Mouse (Mus musculus): ENCODE data around the gene Hhex. TPM values are rescaled to one million over a fixed set of nuclear protein-coding genes. Genes with fewer than 3 reads are reported as not detected.

The Hhex gene
- polyA plus RNA-seq, 1 experiment from 2014 or later, result 15.9 TPM

GRCm38 (mm10) chr19:37432868-37433570 lies 1.6 kb upstream of the Hhex start:
- no peak for ATAC-seq (ENCODE audit: insufficient read depth, low FRiP score)
- H3K27ac ChIP-seq (ENCODE audit: low read length), result no peak overlapping the region

GRCm38 (mm10) chr19:37433895-37434262 lies 731 bp upstream of the Hhex start:
- 2% methylated on average over 14 of the region's 14 CpGs for WGBS
- peak overlapping the region; percentile 66 for H3K4me3 ChIP-seq (replicated peaks; ENCODE audit: low read length)
- peak overlapping the region; percentile 85 for H3K4me2 ChIP-seq (ENCODE audit: low read depth, low read length)
- peaks cover 12% of the 10 kb centered on the region for H3K4me1 ChIP-seq (ENCODE audit: control insufficient read depth, insufficient read depth, low read length)
- H3K9me3 ChIP-seq (replicated peaks; ENCODE audit: control insufficient read depth, low read length), result 0 out of 2 replicates have a peak, but pooled peaks cover 3% of the 10 kb centered on the region
- peaks cover 62% of the 10 kb centered on the region for H3K27me3 ChIP-seq (ENCODE audit: control insufficient read depth, insufficient read depth, low read length)
- peak overlapping the region; percentile 82 for H3K9ac ChIP-seq (ENCODE audit: low read length)
- H3K36me3 ChIP-seq (ENCODE audit: control insufficient read depth, insufficient read depth, low read length), result no peaks in the 10 kb centered on the region
- peak; percentile 14; the same call in 1 of the 2 replicates for ATAC-seq (ENCODE audit: insufficient read depth, low FRiP score)
- no peak overlapping the region for H3K27ac ChIP-seq (ENCODE audit: low read length)

More at GRCm38 (mm10) chr19:37432868-37433570, 1.6 kb upstream of the Hhex start:
- 19% methylated on average over 16 of the region's 16 CpGs for WGBS
- H3K4me3 ChIP-seq (replicated peaks; ENCODE audit: low read length), result no peak overlapping the region
- H3K9ac ChIP-seq (ENCODE audit: low read length), result no peak overlapping the region
- 0 out of 2 replicates have a peak, but pooled peaks cover 3% of the 10 kb centered on the region for H3K9me3 ChIP-seq (replicated peaks; ENCODE audit: control insufficient read depth, low read length)
- H3K27me3 ChIP-seq (ENCODE audit: control insufficient read depth, insufficient read depth, low read length), result peaks cover 62% of the 10 kb centered on the region
- peak overlapping the region; percentile 85; the same call in 1 of the 2 replicates for H3K4me2 ChIP-seq (ENCODE audit: low read depth, low read length)
- H3K36me3 ChIP-seq (ENCODE audit: control insufficient read depth, insufficient read depth, low read length), result no peaks in the 10 kb centered on the region
- H3K4me1 ChIP-seq (ENCODE audit: control insufficient read depth, insufficient read depth, low read length), result peaks cover 12% of the 10 kb centered on the region

GRCm38 (mm10) chr19:37435041-37435852 lies 637 bp downstream of the Hhex start:
- WGBS, result 1% methylated on average over 76 of the region's 77 CpGs
- peak; percentile 66 for ATAC-seq (ENCODE audit: insufficient read depth, low FRiP score)
- 0 out of 2 replicates have a peak, but pooled peaks cover 3% of the 10 kb centered on the region for H3K9me3 ChIP-seq (replicated peaks; ENCODE audit: control insufficient read depth, low read length)
- no peaks in the 10 kb centered on the region for H3K36me3 ChIP-seq (ENCODE audit: control insufficient read depth, insufficient read depth, low read length)
- peak overlapping the region; percentile 85 for H3K4me2 ChIP-seq (ENCODE audit: low read depth, low read length)
- peaks cover 12% of the 10 kb centered on the region for H3K4me1 ChIP-seq (ENCODE audit: control insufficient read depth, insufficient read depth, low read length)
- peak overlapping the region; percentile 82 for H3K9ac ChIP-seq (ENCODE audit: low read length)
- peaks cover 57% of the 10 kb centered on the region for H3K27me3 ChIP-seq (ENCODE audit: control insufficient read depth, insufficient read depth, low read length)
- peak overlapping the region; percentile 66 for H3K4me3 ChIP-seq (replicated peaks; ENCODE audit: low read length)
- peak overlapping the region; percentile 81 for H3K27ac ChIP-seq (ENCODE audit: low read length)

GRCm38 (mm10) chr19:37435853-37436174 lies 1.2 kb downstream of the Hhex start:
- H3K27me3 ChIP-seq (ENCODE audit: control insufficient read depth, insufficient read depth, low read length), result peaks cover 52% of the 10 kb centered on the region
- H3K9ac ChIP-seq (ENCODE audit: low read length), result no peak overlapping the region
- H3K36me3 ChIP-seq (ENCODE audit: control insufficient read depth, insufficient read depth, low read length), result no peaks in the 10 kb centered on the region
- H3K4me3 ChIP-seq (replicated peaks; ENCODE audit: low read length), result peak overlapping the region; percentile 66
- 0 out of 2 replicates have a peak, but pooled peaks cover 3% of the 10 kb centered on the region for H3K9me3 ChIP-seq (replicated peaks; ENCODE audit: control insufficient read depth, low read length)
- peak overlapping the region; percentile 81; the same call in 1 of the 2 replicates for H3K27ac ChIP-seq (ENCODE audit: low read length)
- H3K4me1 ChIP-seq (ENCODE audit: control insufficient read depth, insufficient read depth, low read length), result peaks cover 12% of the 10 kb centered on the region
- 12% methylated on average over 10 of the region's 10 CpGs for WGBS
- peak overlapping the region; percentile 85 for H3K4me2 ChIP-seq (ENCODE audit: low read depth, low read length)
- ATAC-seq (ENCODE audit: insufficient read depth, low FRiP score), result no peak

GRCm38 (mm10) chr19:37436514-37437288 lies 2.1 kb downstream of the Hhex start:
- H3K36me3 ChIP-seq (ENCODE audit: control insufficient read depth, insufficient read depth, low read length), result no peaks in the 10 kb centered on the region
- 20% methylated on average over 28 of the region's 28 CpGs for WGBS
- H3K9me3 ChIP-seq (replicated peaks; ENCODE audit: control insufficient read depth, low read length), result no peaks in the 10 kb centered on the region
- H3K4me1 ChIP-seq (ENCODE audit: control insufficient read depth, insufficient read depth, low read length), result peaks cover 12% of the 10 kb centered on the region
- H3K9ac ChIP-seq (ENCODE audit: low read length), result no peak overlapping the region
- peak overlapping the region; percentile 66; the same call in 1 of the 2 replicates for H3K4me3 ChIP-seq (replicated peaks; ENCODE audit: low read length)
- peak overlapping the region; percentile 7 for H3K4me2 ChIP-seq (ENCODE audit: low read depth, low read length)
- H3K27ac ChIP-seq (ENCODE audit: low read length), result no peak overlapping the region
- ATAC-seq (ENCODE audit: insufficient read depth, low FRiP score), result no peak
- peaks cover 46% of the 10 kb centered on the region for H3K27me3 ChIP-seq (ENCODE audit: control insufficient read depth, insufficient read depth, low read length)

- WGBS, result 23% methylated on average over 14 of the region's 14 CpGs
- Histone ChIP-seq H3K27me3 (ENCODE audit: control insufficient read depth, insufficient read depth, low read length) (peaks cover 46% of the 10 kb centered on the region), H3K9ac (ENCODE audit: low read length) (no peak overlapping the region), H3K27ac (ENCODE audit: low read length) (no peak overlapping the region), H3K9me3 (replicated peaks; ENCODE audit: control insufficient read depth, low read length) (no peaks in the 10 kb centered on the region), H3K4me3 (replicated peaks; ENCODE audit: low read length) (no peak overlapping the region), H3K4me2 (ENCODE audit: low read depth, low read length) (peak overlapping the region; percentile 7), H3K4me1 (ENCODE audit: control insufficient read depth, insufficient read depth, low read length) (peaks cover 12% of the 10 kb centered on the region), H3K36me3 (ENCODE audit: control insufficient read depth, insufficient read depth, low read length) (no peaks in the 10 kb centered on the region)
- ATAC-seq (ENCODE audit: insufficient read depth, low FRiP score), result no peak
These were observed 2.6 kb downstream of the Hhex start for GRCm38 (mm10) chr19:37437289-37437606.

GRCm38 (mm10) chr19:37440181-37440580 lies 5.6 kb downstream of the Hhex start:
- Histone ChIP-seq H3K9me3 (replicated peaks; ENCODE audit: control insufficient read depth, low read length) (no peaks in the 10 kb centered on the region), H3K4me3 (replicated peaks; ENCODE audit: low read length) (no peak overlapping the region), H3K9ac (ENCODE audit: low read length) (no peak overlapping the region), H3K27me3 (ENCODE audit: control insufficient read depth, insufficient read depth, low read length) (peaks cover 20% of the 10 kb centered on the region), H3K27ac (ENCODE audit: low read length) (no peak overlapping the region), H3K4me2 (ENCODE audit: low read depth, low read length) (no peak overlapping the region), H3K36me3 (ENCODE audit: control insufficient read depth, insufficient read depth, low read length) (no peaks in the 10 kb centered on the region), H3K4me1 (ENCODE audit: control insufficient read depth, insufficient read depth, low read length) (peaks cover 2% of the 10 kb centered on the region)
- ATAC-seq (ENCODE audit: insufficient read depth, low FRiP score), result no peak
- WGBS, result 61% methylated on average over 4 of the region's 4 CpGs

- Histone ChIP-seq H3K9ac (ENCODE audit: low read length) (no peak overlapping the region), H3K36me3 (ENCODE audit: control insufficient read depth, insufficient read depth, low read length) (no peaks in the 10 kb centered on the region), H3K27me3 (ENCODE audit: control insufficient read depth, insufficient read depth, low read length) (peaks cover 13% of the 10 kb centered on the region), H3K4me1 (ENCODE audit: control insufficient read depth, insufficient read depth, low read length) (no peaks in the 10 kb centered on the region), H3K4me3 (replicated peaks; ENCODE audit: low read length) (no peak overlapping the region), H3K27ac (ENCODE audit: low read length) (no peak overlapping the region), H3K9me3 (replicated peaks; ENCODE audit: control insufficient read depth, low read length) (no peaks in the 10 kb centered on the region), H3K4me2 (ENCODE audit: low read depth, low read length) (no peak overlapping the region)
- ATAC-seq (ENCODE audit: insufficient read depth, low FRiP score), result peak; percentile 21; the same call in 1 of the 2 replicates
- WGBS, result 68% methylated on average over 15 of the region's 16 CpGs
These were observed 6.3 kb downstream of the Hhex start for GRCm38 (mm10) chr19:37440708-37441475.
